Mouse (Mus musculus) CH12.LX (cell line): ENCODE measurements around the gene 5730522E02Rik. TPM values are rescaled to one million over a fixed set of nuclear protein-coding genes. Genes with fewer than 3 reads are reported as not detected.

Experiments
- DNase-seq: peaks from one replicate; pipeline ENCODE4 v3.0.0-alpha.2; 2013; ENCODE audit errors: extremely low read depth
- H3K27ac ChIP-seq: 2 replicates; pipeline ENCODE4 v1.5.1; 2012; ENCODE audit warnings: low read depth, mild to moderate bottlenecking, control low read depth, moderate library complexity; ENCODE audit not compliant: insufficient read depth
- H3K27me3 ChIP-seq: replicated peaks from 2 replicates; pipeline ENCODE3; 2012; ENCODE audit warnings: inconsistent platforms
- H3K36me3 ChIP-seq, 2 experiments: replicated peaks in 1 of 2; 2 replicates each; pipeline versions ENCODE3 to v1.6.1; 2012; ENCODE audit warnings: inconsistent platforms in 1 of 2, low read length in 1 of 2, mild to moderate bottlenecking in 1 of 2, mixed read lengths in 1 of 2, moderate library complexity in 1 of 2; ENCODE audit not compliant: control insufficient read depth in 1 of 2, insufficient read depth in 1 of 2
- H3K4me1 ChIP-seq, 2 experiments: 2 replicates each; pipeline ENCODE4 v1.6.1; 2012; ENCODE audit warnings: inconsistent platforms in 1 of 2, moderate library complexity in 1 of 2; ENCODE audit not compliant: insufficient read depth in 2 of 2, control insufficient read depth in 1 of 2
- H3K4me2 ChIP-seq: 2 replicates; pipeline ENCODE4 v1.6.1; 2012; ENCODE audit warnings: low read depth, mild to moderate bottlenecking, control low read depth; ENCODE audit not compliant: poor library complexity, insufficient read depth, severe bottlenecking
- H3K4me3 ChIP-seq, 3 experiments: fragments of 150-350 bp in 1 of 3; sonication (generic) in 1 of 3; replicated peaks in 1 of 3; 2 replicates each; pipeline versions ENCODE3 to v1.5.1; 2011 to 2012; ENCODE audit warnings: low read depth in 2 of 3, low read length in 2 of 3, mild to moderate bottlenecking in 2 of 3, moderate library complexity in 2 of 3, control low read depth in 1 of 3, improper control_type of control experiment in 1 of 3, inconsistent platforms in 1 of 3, mixed read lengths in 1 of 3; ENCODE audit not compliant: poor library complexity in 1 of 3
- H3K79me2 ChIP-seq: replicated peaks from 2 replicates; pipeline ENCODE4 v1.6.1; 2012; ENCODE audit warnings: mild to moderate bottlenecking, moderate library complexity; ENCODE audit not compliant: control insufficient read depth, poor library complexity, insufficient read depth, severe bottlenecking; ENCODE audit errors: extremely low read depth
- H3K9ac ChIP-seq: 2 replicates; pipeline ENCODE4 v1.6.1; 2012; ENCODE audit warnings: low read depth, mild to moderate bottlenecking, control low read depth, moderate library complexity; ENCODE audit not compliant: insufficient read depth
- H3K9me3 ChIP-seq: replicated peaks from 2 replicates; pipeline ENCODE3; 2012; ENCODE audit warnings: low read length, inconsistent platforms, mixed read lengths
- CTCF ChIP-seq, 2 experiments: IDR thresholded peaks in 1 of 2; conservative IDR thresholded peaks in 1 of 2; 2 replicates each; pipeline ENCODE4 v1.5.1; 2011 to 2012; ENCODE audit warnings: low read depth in 2 of 2, low read length in 2 of 2, improper control_type of control experiment in 1 of 2, inconsistent platforms in 1 of 2, mild to moderate bottlenecking in 1 of 2, moderate library complexity in 1 of 2
- GABPA ChIP-seq: IDR thresholded peaks from 2 replicates; pipeline ENCODE4 v1.6.1; 2012; ENCODE audit warnings: low read depth, low read length, improper control_type of control experiment, inconsistent platforms; ENCODE audit not compliant: insufficient replicate concordance
- IRF4 ChIP-seq: IDR thresholded peaks from 2 replicates; pipeline ENCODE4 v1.6.1; 2014; ENCODE audit warnings: low read depth, mild to moderate bottlenecking, inconsistent platforms, low read length, improper control_type of control experiment
- JUN ChIP-seq: IDR thresholded peaks from 2 replicates; pipeline ENCODE4 v1.6.1; 2011; ENCODE audit warnings: low read depth, mild to moderate bottlenecking, low read length, improper control_type of control experiment, moderate library complexity; ENCODE audit not compliant: insufficient read depth
- KAT2A ChIP-seq: IDR thresholded peaks from 2 replicates; pipeline ENCODE4 v1.6.1; 2012; ENCODE audit warnings: low read length, improper control_type of control experiment, inconsistent platforms; ENCODE audit not compliant: insufficient replicate concordance
- NELFE ChIP-seq: IDR thresholded peaks from 2 replicates; pipeline ENCODE4 v1.6.1; 2011; ENCODE audit warnings: low read depth, low read length, improper control_type of control experiment
- NRF1 ChIP-seq: IDR thresholded peaks from 2 replicates; pipeline ENCODE4 v1.6.1; 2014; ENCODE audit warnings: low read depth, mild to moderate bottlenecking, inconsistent platforms, low read length, improper control_type of control experiment, moderate library complexity
- RAD21 ChIP-seq: IDR thresholded peaks from 2 replicates; pipeline ENCODE4 v1.6.1; 2011; ENCODE audit warnings: low read depth, mild to moderate bottlenecking, low read length, improper control_type of control experiment, moderate library complexity
- RCOR1 ChIP-seq: conservative IDR thresholded peaks from 2 replicates; pipeline ENCODE4 v1.6.1; 2012; ENCODE audit warnings: low read depth, mild to moderate bottlenecking, inconsistent platforms, low read length, improper control_type of control experiment
- ZC3H11A ChIP-seq: IDR thresholded peaks from 2 replicates; pipeline ENCODE4 v1.6.1; 2012; ENCODE audit warnings: low read depth, mild to moderate bottlenecking, inconsistent platforms, low read length, improper control_type of control experiment
- dilution Hi-C: fragments of 300-500 bp; cut with MboI; formaldehyde crosslinking; loops from 2 replicates; pipeline ENCODE4 v1.14.3; 2020; ENCODE audit warnings: low sequenced_read_pairs; ENCODE audit not compliant: extremely low pct_unique_long_range_greater_than_20kb, extremely low pct_ligation_motif_present
- in situ Hi-C: fragments of 300-500 bp; cut with MboI; formaldehyde crosslinking; loops from 3 replicates; pipeline ENCODE4 v1.14.3; 2019; ENCODE audit warnings: low sequenced_read_pairs, low pct_ligation_motif_present, low pct_unique_long_range_greater_than_20kb, mixed read lengths
- polyA plus RNA-seq: library from polyadenylated mRNA; unstranded; fragments of >175 nt; gene quantifications from 2 replicates; pipeline ENCODE4 v1.2.1, GENCODE M21; 2012; ENCODE audit warnings: low read depth; ENCODE audit not compliant: insufficient read length
- total RNA-seq, 2 experiments: library from RNA; depleted of rRNA; stranded (reverse); fragments of 300-350 nt in 1 of 2; fragments of >200 nt in 1 of 2; gene quantifications; 2 replicates each; pipeline ENCODE4 v1.2.3; 2012 to 2014

Gene 5730522E02Rik
- total and polyA plus RNA-seq, 3 experiments: not detected

DNA sequence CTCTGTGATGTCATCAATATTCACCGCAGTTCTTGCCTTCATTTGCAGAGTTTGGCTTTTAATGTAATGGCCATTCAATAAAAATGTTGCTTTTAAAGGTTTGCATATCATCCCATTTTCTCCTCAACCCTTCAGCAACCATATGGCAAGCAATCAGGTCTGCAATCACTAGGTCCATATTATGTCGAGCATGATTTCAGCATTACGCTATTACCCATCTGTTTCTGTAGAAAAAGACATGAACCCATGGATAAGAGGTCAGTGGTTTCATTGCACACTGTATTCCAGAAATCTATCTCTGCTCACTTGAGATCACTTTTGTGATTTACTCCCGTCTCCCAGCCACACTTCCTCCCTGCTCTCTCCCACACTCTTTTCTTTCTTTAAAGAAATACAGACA lies 213.1 kb downstream of the 5730522E02Rik start:
- no peaks in the 10 kb centered on the region for H3K9me3 ChIP-seq
- no peak overlapping the region for H3K4me3 ChIP-seq
- no peak overlapping the region for H3K4me2 ChIP-seq
- in situ Hi-C loops (no loop called here), dilution Hi-C loops (no loop called here)
- H3K27ac ChIP-seq: no peak overlapping the region
- H3K4me1 ChIP-seq: peaks cover 3 to 4% of the 10 kb centered on the region in 2 experiments; a peak in 2 of 4 replicates
- H3K79me2 ChIP-seq: no peaks in the 10 kb centered on the region
- H3K9ac ChIP-seq: no peak overlapping the region
- DNase-seq: no peak
- TF ChIP-seq CTCF (conservative IDR thresholded peaks at IDR 0.05 in 1 of 2, IDR thresholded peaks at IDR 0.05 in 1 of 2; ENCODE audit: low read depth in 2 of 2, low read length in 2 of 2) (no peak), RCOR1 (no peak)
- H3K36me3 ChIP-seq: no peaks in the 10 kb centered on the region
- H3K27me3 ChIP-seq: no peaks in the 10 kb centered on the region

DNA sequence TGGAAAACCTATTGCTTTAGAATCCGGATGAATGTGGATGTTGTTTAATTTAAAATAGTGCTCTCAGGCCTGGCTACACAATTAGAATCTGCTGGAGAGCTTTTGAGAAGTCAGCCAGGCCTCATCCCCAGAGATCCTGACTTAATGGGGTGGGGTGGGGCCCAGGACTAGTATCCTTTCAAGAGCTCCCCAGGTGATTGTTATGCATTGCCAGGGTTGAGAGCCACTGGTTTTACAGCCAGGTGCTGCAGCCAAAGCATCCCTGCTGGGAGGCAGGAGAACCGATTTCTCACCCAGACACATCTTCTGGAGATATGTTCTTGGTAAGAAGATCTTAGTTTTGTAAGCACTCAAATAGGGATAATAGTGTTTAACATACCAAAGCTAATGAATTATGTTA lies 216.4 kb downstream of the 5730522E02Rik start:
- no peak for DNase-seq
- H3K4me1 ChIP-seq: no peaks in the 10 kb centered on the region
- H3K36me3 ChIP-seq: no peaks in the 10 kb centered on the region
- TF ChIP-seq ZC3H11A (no peak), KAT2A (no peak), GABPA (no peak), NRF1 (no peak), NELFE (no peak), JUN (no peak), IRF4 (no peak)
- no peaks in the 10 kb centered on the region for H3K9me3 ChIP-seq
- H3K79me2 ChIP-seq: no peaks in the 10 kb centered on the region
- no peak overlapping the region for H3K4me3 ChIP-seq
- H3K4me2 ChIP-seq: no peak overlapping the region
- H3K27me3 ChIP-seq: no peaks in the 10 kb centered on the region
- in situ Hi-C loops: no loop called here
- no peak overlapping the region for H3K27ac ChIP-seq
- no peak overlapping the region for H3K9ac ChIP-seq
- dilution Hi-C loops: no loop called here

DNA sequence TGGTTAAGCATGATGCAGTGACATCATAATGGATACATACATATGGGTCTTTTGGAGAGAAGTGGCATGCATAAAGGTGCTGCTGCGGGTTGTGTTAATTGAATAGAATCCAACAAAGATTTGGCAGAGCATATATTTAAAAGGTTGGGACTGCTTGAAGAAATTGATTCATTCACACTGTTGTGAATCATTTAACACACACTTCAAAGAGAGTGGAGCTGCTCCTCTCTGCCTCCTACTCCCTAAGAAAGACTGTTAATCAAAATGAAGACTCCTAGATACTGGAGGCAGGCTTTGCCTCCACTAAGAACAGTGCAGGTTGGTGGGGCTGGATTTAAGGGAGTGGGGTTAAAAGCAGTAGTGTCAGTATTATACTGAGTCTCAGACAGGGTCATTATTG lies 218.3 kb downstream of the 5730522E02Rik start:
- H3K9ac ChIP-seq: no peak overlapping the region
- dilution Hi-C loops: no loop called here
- H3K4me1 ChIP-seq: no peaks in the 10 kb centered on the region
- H3K79me2 ChIP-seq: no peaks in the 10 kb centered on the region
- in situ Hi-C loops: no loop called here
- TF ChIP-seq RAD21 (no peak), ZC3H11A (no peak)
- H3K4me3 ChIP-seq: no peak overlapping the region
- H3K27ac ChIP-seq: no peak overlapping the region
- H3K27me3 ChIP-seq: no peaks in the 10 kb centered on the region
- no peaks in the 10 kb centered on the region for H3K9me3 ChIP-seq
- no peak for DNase-seq
- no peak overlapping the region for H3K4me2 ChIP-seq
- H3K36me3 ChIP-seq: no peaks in the 10 kb centered on the region
